Mouse (Mus musculus) urinary bladder, postnatal 36 days (tissue): ENCODE results near the gene Rps6kb2.
A peak's percentile ranks its signal among the peaks of the same experiment; 100 is the strongest.

Source experiments
- DNase-seq, 2 experiments: peaks; one replicate each; pipeline ENCODE4 v3.0.0; 2022; ENCODE audit warnings: low spot score in 2 of 2, mixed read lengths in 1 of 2

Rps6kb2 gene

DNA sequence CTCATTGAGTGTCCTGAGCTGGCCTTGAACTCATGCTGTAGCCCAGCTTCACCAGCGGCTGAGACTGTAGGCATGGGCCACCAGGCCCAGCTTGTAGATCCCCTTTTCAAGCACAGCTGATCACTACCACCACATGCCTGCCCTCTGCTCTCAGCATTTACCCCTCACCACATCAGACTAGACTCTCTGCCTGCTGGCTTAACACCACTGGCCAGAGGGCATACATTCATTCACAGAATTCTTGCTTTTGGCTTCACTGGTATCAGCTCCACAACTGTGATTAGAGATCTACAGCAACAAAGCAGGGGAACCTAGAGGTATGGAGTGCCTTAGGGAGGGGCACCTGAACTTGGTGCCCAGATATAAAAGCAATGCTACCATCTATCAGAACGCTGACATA, 42.7 kb downstream of the Rps6kb2 start:
- DNase-seq = no peak

DNA sequence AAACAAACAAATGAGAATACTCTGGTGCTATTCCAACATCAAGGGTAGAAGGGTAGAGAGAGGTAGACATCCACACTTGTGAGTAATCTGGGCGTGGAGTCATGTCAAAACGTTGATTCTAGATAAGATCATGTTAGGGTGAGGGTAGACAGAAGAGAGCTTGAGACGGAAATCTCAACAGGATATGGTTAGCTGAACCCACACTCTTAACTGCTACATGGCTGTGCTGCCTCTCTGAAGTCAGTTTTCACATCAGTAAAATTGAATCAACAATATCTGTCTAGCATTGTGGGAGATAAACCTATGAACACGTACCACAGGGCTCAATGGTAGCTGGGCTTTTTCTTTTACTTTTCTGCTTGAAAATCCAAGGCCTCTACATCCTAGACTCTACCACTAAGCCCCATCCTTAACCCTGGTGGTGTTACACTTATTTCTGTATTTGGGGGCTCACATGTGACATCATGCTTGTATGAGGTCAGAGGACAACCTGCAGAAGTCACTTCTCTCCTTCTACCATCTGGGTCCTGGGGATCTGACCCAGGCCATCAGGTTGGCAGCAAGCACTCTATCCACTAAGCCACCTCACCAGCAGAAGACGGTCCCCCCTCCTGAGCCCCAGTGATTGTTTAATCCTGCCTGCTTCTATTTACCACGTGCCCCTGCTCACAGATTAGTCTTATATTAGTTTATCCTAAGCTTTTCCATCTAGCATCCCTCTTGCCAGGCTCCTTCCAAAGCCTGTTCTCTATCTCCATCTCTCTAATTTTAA, 43.3 kb downstream of the Rps6kb2 start:
- no peak for DNase-seq

DNA sequence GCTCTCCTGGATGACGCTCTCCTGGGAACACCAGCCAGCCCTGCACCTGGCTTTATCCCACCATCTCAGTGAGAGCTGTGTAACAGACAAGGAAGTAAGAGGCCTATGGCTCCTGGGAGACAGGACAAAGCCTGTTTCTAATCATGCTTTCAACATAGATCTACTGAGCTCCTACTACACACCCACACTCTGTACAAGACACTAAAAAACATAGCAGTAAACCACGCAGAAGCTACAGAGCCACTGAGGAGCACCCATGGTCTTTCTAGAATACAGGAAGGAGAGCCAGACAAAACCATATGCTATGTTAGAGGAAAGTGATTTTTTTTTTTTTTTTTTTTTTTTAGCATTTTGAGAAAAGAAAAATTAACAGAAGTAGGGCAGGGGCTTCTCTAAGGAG, 44.8 kb downstream of the Rps6kb2 start:
- DNase-seq = no peak

DNA sequence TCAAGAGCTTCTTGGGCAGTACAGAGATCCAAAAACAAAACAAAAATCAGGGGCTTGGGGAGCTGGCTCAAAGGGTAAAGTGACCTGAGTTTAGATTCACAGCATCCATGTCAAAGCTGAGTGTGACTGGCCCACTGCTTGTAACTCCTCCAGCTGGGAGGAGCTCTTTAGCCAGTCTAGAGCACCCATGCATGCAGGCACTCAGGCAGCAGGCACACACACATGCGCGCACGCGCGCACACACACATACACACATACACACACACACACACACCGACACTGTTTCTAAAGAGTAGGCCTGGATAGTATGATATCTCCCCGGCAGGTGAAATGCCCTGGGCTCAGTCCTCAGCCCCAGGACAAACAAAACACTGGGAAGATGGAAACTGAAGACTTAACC, 46.1 kb downstream of the Rps6kb2 start:
- no peak for DNase-seq

DNA sequence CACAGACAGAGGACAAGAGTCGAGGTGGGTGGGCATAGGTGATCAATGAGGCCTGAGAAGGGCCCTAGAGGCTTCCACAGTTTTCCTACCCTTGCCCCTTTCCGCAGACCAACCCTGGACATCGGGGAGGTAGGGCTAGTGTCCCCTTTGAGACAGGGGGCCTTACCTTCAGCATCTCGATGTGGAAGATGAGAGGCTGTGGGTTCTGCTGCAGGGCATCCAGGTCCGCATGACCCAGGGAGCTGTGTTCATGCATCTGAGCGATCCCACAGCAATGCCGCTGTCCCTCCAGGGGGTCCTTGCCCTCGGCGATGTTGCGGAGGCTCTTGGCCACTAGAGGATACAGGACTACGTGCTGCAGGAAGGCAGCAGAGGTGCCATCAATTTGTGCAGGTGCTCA, 47.3 kb downstream of the Rps6kb2 start:
- no peak for DNase-seq

DNA sequence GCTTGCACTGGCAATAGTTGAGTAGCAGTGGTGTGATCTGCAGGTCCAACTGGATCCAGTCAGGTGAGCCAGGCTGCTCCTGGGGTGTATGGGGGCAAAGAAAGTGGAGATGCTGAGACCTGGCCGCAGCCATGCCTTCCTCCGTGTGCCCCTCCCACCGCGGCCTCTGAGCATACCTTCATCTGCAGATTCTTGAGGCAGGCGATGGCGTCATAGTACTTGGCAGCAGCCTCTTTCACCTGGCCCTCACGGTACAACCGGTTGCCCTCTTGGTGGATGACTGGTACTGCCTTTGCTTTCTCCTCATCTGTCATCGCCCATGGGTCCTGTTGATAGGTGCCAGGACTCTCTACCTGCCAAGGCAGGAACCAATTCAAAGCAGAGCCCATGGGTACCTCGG, 48.0 kb downstream of the Rps6kb2 start:
- DNase-seq = no peak

DNA sequence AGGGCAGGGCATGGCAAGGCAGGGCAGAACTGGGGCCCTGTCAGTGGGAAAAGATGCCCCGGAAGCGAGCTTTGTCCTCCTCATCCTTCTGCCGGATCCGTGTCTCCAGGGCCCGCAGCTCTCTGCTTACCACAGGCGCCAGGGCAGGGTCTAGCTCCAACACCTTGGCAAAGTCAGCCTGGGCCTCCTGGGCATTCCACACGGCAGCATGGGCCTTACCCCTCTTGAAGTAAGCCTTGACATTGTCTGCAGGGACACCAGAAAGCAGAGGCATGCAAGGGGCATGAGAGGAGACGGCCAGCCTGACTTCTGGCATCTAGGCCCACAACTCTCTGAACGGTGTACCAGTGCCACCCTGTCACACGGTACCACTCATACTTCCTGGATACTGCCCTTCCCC, 48.6 kb downstream of the Rps6kb2 start:
- DNase-seq = no peak

DNA sequence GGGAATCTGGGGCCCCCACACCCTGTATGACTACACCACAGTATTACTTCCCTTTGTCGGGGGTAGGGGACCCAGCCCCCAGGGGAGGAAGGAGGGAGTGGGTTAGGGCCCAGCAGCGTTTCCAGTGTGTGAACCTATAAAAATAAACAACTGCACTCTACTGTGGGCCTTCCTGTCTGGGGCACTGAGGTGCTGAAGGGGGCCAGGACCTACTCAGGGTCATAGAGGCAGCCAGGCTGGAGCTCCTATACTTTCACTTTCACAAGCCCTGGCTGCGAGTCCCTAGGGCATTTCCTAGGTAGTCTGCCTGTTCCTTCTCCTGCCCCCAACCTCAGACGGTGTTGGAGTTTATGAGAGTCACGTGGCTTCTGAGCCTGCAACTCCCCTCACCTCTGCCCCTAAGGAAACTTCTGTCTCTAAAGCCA, 49.3 kb downstream of the Rps6kb2 start:
- no peak for DNase-seq

DNA sequence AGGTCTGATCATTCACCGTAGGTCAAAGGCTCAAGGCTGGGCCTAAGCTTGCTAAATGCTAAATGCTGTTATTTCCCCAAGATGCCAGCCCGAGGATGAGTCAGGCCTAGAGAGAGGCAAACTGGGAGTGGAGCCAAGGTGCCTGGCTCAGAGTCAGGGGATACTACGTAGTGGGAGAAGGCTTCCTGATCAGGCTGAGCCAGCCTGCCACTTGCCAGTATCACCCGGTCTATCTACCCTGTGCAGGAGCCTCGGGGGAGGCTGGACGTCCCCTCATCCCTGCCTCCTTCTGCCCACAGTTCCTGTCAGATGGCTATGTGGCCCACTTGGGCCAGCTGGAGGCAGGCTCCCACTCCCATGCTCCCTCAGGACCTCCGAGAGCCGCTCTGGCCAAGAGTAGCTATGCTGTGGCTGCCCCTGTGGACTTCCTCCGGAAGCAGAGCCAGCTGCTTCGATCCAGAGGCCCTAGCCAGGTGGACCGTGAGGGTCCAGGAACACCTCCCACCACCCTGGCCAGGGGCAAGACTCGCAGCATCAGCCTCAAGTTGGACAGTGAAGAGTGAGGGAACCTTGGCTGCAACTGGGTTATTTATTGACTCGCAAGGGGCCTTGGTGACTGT, 49.9 kb downstream of the Rps6kb2 start:
- peak; percentile 71 to 88 for DNase-seq

DNA sequence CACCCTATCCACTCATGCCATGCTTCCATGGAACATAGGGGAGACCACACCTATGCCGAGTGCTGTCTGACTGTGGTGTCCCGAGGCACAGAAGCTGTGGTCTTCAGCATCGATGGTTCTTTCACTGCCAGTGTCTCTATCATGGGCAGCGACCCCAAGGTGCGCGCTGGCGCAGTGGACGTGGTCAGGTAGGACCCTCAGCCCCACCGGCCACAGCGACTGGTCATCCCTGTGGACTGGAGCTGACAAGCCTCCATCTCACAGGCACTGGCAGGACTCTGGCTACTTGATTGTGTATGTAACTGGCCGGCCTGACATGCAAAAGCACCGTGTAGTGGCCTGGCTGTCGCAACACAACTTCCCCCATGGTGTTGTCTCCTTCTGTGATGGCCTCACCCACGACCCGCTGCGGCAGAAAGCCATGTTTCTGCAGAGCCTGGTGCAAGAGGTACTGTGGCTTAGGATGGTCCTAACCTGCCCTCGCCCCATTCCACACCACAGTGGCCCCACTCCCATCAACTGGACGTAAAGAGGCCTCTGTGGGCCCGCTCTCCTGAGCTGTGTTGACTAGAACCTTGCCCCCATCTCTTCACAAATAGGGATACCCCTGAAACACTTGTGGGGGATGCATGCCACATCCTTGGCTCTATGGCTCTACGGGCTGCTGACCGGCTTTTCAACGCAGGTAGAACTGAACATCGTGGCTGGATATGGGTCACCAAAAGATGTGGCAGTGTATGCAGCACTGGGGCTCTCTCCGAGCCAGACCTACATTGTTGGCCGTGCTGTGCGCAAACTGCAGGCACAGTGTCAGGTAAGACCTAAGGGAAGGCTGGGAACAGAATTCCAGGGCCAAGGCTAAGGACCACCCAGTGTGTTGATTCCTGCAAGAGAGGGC, 50.8 kb downstream of the Rps6kb2 start:
- DNase-seq = no peak

DNA sequence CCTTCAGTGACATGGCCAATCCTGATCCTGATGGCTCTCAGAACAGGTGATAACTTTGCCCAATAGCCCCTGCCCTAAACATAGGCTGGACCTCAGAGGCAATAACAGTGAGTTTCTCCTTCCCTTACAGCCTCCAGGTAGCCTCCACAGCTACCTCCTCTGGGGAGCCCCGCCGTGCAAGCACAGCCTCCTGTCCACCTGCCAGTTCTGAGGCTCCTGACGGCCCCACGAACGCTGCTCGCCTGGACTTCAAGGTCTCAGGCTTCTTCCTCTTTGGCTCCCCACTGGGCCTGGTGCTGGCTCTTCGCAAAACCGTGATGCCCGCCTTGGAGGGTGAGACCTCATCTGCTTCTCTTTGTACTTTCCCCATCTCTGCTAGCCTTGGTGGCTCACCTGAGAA, 54.6 kb downstream of the Rps6kb2 start:
- DNase-seq = no peak

DNA sequence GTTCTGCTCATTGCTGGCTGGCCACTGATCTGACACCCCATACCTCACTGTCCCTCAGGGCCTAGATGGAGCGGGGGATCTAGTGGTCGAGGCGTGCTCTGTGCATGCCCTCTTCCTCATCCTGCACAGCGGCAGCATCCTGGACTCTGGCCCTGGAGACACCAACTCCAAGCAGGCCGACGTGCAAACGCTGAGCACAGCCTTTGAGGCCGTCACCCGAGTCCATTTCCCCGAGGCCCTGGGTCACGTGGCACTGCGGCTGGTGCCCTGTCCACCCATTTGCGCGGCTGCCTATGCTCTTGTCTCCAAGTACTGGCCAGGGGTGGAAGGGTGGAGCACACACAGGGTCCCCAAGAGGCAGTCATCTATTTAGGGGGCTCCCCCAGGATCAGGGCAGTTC, 56.5 kb downstream of the Rps6kb2 start:
- DNase-seq = no peak

DNA sequence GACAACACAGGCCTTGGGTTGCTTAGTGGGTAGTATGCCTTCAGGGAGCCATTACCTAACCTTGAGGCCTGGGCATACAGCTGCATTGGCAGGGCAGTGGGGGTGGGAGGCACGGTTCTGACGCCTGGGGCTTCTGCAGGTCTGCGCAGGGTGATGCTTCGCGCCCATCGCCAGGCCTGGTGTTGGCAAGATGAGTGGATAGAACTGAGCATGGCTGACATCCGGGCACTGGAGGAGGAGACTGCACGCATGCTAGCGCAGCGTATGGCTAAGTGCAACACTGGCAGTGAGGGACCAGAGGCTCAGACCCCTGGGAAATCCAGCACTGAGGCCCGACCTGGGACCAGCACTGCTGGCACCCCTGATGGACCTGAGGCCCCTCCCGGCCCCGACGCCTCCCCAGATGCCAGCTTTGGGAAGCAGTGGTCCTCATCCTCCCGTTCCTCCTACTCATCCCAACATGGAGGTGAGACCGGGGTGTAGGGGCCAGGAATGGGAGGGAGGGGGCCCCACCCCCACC, 58.4 kb downstream of the Rps6kb2 start:
- DNase-seq = no peak
